Mouse (Mus musculus): ENCODE measurements around the gene Rhbdf2. TPM values are rescaled to one million over a fixed set of nuclear protein-coding genes. Genes with fewer than 3 reads are reported as not detected.
A peak's percentile ranks its signal among the peaks of the same experiment; 100 is the strongest.

The Rhbdf2 gene
- polyA plus RNA-seq, 1 experiment from 2014 or later = 0.87 TPM

DNA sequence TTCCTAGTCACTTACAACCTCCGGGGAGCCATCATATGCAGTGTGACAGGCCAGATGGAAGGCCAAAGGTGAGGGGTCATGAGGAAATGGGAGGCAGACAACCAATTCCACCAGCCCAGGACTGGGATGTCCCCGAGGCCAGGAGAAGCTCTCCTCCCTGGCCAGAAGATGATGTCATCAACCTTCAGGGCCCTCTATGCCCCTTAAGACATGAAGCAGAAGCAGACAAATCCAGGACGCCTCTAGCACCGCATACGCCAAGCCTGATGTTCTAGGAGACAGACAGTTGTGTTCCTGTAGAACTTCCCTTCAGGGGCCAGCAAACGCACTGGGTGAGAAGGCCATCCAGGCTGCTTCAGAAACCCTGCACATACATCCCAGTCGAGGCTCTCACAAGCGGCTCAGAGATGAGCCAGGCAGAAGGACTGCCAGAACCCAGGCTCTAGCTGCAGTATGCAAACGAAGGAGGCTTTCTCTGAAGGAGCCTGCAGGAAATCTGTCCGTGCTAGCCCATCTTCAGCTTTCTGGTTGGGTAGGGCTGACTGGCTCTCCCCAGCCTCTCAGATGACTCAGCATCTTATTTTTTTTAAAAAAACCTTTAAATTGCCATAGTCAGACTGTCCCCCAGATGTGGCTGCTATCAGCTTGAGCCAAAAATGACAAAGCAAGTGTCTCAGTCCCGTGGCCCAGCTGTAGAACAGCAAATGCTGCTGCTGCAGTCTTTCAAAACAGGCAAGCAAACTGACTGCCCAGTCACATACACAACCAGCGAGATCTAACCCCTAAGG, 53.9 kb downstream of the Rhbdf2 start:
- H3K27ac ChIP-seq = no peak overlapping the region
- H3K9ac ChIP-seq = no peak overlapping the region
- no peak for ATAC-seq
- H3K9me3 ChIP-seq (replicated peaks) = no peaks in the 10 kb centered on the region
- H3K4me1 ChIP-seq = peaks cover 70% of the 10 kb centered on the region
- no peaks in the 10 kb centered on the region for H3K27me3 ChIP-seq
- H3K4me2 ChIP-seq = no peak overlapping the region
- H3K4me3 ChIP-seq = no peak overlapping the region
- 67% methylated on average over 12 of the region's 12 CpGs for WGBS
- H3K36me3 ChIP-seq (ENCODE audit: poor library complexity, severe bottlenecking) = no peaks in the 10 kb centered on the region; the same call in 1 of the 2 replicates

GRCm38 (mm10) chr11:116571767-116572679, 54.8 kb downstream of the Rhbdf2 start:
- no peak overlapping the region for H3K4me2 ChIP-seq
- ATAC-seq = no peak
- H3K4me3 ChIP-seq = no peak overlapping the region
- peaks cover 73% of the 10 kb centered on the region for H3K4me1 ChIP-seq
- H3K9me3 ChIP-seq (replicated peaks) = no peaks in the 10 kb centered on the region
- H3K9ac ChIP-seq = no peak overlapping the region
- H3K27me3 ChIP-seq = no peaks in the 10 kb centered on the region
- H3K27ac ChIP-seq = no peak overlapping the region
- WGBS = 82% methylated on average over 19 of the region's 19 CpGs
- H3K36me3 ChIP-seq (ENCODE audit: poor library complexity, severe bottlenecking) = no peaks in the 10 kb centered on the region; the same call in 1 of the 2 replicates

GRCm38 (mm10) chr11:116570821-116571220, 56.0 kb downstream of the Rhbdf2 start:
- Histone ChIP-seq H3K4me1 (peaks cover 64% of the 10 kb centered on the region), H3K27me3 (no peaks in the 10 kb centered on the region), H3K9ac (no peak overlapping the region), H3K27ac (no peak overlapping the region), H3K4me3 (no peak overlapping the region), H3K9me3 (replicated peaks) (no peaks in the 10 kb centered on the region), H3K36me3 (ENCODE audit: poor library complexity, severe bottlenecking) (no peaks in the 10 kb centered on the region; the same call in 1 of the 2 replicates), H3K4me2 (no peak overlapping the region)
- no peak for ATAC-seq
- 87% methylated on average over 7 of the region's 7 CpGs for WGBS

DNA sequence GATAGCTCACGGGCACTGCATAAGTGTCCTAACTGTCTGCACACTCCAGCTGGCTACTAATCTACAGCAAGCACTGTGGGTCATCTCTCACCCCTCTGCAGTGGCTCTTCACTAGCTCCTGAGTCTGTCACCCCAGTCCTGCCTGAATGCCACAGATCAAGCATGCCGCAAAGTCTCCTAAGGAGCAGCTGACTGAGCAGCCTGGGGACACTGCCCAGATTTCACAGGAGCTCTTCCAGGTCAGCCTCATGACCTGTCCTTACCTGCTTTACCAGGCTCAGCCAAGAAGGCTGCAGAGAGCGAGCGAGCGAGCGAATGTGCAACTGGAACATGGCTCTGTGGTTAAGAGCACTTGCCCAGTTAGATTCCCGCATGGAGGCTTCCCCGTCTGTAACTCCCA, 59.3 kb downstream of the Rhbdf2 start:
- Histone ChIP-seq H3K4me2 (no peak overlapping the region), H3K27ac (no peak overlapping the region), H3K4me1 (peaks cover 34% of the 10 kb centered on the region), H3K4me3 (no peak overlapping the region), H3K9ac (no peak overlapping the region), H3K36me3 (ENCODE audit: poor library complexity, severe bottlenecking) (peaks cover 5% of the 10 kb centered on the region; the same call in 1 of the 2 replicates), H3K9me3 (replicated peaks) (no peaks in the 10 kb centered on the region), H3K27me3 (no peaks in the 10 kb centered on the region)
- ATAC-seq = no peak
- 89% methylated on average over 8 of the region's 8 CpGs for WGBS

- no peak for ATAC-seq
Observed at GRCm38 (mm10) chr11:116565283-116566041, 61.4 kb downstream of the Rhbdf2 start.

DNA sequence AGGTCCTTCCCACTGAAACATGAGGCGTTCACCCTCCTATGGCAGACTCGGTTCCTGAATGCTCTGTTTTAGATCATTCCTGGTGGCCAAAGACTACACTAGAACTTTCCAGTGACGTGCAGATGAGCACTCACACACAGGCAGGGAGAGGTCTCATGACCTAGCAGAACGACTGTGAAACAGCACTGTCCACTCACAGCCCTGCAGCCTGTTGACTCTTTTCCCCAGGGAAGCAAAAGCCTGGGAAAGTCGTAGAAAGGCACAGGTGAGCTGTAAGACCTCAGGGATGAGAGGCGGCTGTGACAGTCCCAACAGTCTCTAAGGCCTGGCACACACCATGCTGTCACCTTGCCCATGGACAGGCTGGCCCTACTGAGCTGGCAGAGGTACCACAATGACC, 70.5 kb downstream of the Rhbdf2 start:
- no peak for ATAC-seq
- Histone ChIP-seq H3K4me1 (peaks cover 20% of the 10 kb centered on the region), H3K27me3 (no peaks in the 10 kb centered on the region), H3K27ac (no peak overlapping the region), H3K9ac (no peak overlapping the region), H3K4me3 (no peak overlapping the region), H3K4me2 (no peak overlapping the region), H3K36me3 (ENCODE audit: poor library complexity, severe bottlenecking) (no peaks in the 10 kb centered on the region), H3K9me3 (replicated peaks) (no peaks in the 10 kb centered on the region)
- WGBS = 79% methylated on average over 6 of the region's 6 CpGs

More at GRCm38 (mm10) chr11:116565283-116566041, 61.4 kb downstream of the Rhbdf2 start:
- Histone ChIP-seq H3K4me1 (peaks cover 16% of the 10 kb centered on the region), H3K36me3 (ENCODE audit: poor library complexity, severe bottlenecking) (0 out of 2 replicates have a peak, but pooled peaks cover 8% of the 10 kb centered on the region), H3K27ac (no peak overlapping the region), H3K4me3 (no peak overlapping the region), H3K27me3 (no peaks in the 10 kb centered on the region), H3K9me3 (replicated peaks) (no peaks in the 10 kb centered on the region), H3K4me2 (no peak overlapping the region), H3K9ac (no peak overlapping the region)
- 91% methylated on average over 7 of the region's 7 CpGs for WGBS

DNA sequence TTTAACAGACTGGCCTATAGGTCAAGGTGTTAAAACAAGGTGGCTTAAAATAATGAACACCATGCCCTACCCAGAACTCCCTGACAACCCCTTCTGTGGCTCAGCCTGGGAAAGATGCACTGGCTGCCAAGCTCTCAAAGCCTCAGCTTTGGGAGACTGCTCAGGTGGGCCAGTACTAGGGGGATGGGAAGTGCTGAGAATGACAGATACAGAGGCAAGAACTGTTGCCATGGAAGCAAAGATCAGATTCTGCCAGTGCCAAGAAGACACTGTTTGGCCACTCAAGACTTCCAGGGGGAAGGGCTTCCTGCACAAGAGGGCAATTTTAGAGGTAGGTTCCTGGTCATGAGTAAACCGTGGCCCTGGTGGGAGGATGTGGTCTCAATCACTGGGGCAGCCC, 71.2 kb downstream of the Rhbdf2 start:
- Histone ChIP-seq H3K4me1 (peaks cover 20% of the 10 kb centered on the region), H3K27me3 (no peaks in the 10 kb centered on the region), H3K36me3 (ENCODE audit: poor library complexity, severe bottlenecking) (no peaks in the 10 kb centered on the region), H3K9ac (no peak overlapping the region), H3K9me3 (replicated peaks) (no peaks in the 10 kb centered on the region), H3K4me3 (no peak overlapping the region), H3K27ac (0 out of 2 replicates have a peak overlapping the region, but pooled peaks have one; percentile 20), H3K4me2 (no peak overlapping the region)
- ATAC-seq = no peak
- WGBS = 85% methylated on average over 1 of the region's 1 CpGs

- WGBS = 48% methylated on average over 12 of the region's 12 CpGs
- ATAC-seq = no peak
- H3K4me1 ChIP-seq = peaks cover 20% of the 10 kb centered on the region
- H3K9me3 ChIP-seq (replicated peaks) = no peaks in the 10 kb centered on the region
- H3K27ac ChIP-seq = no peak overlapping the region
- H3K36me3 ChIP-seq (ENCODE audit: poor library complexity, severe bottlenecking) = no peaks in the 10 kb centered on the region
- H3K27me3 ChIP-seq = no peaks in the 10 kb centered on the region
- H3K4me2 ChIP-seq = no peak overlapping the region
- H3K4me3 ChIP-seq = no peak overlapping the region
- no peak overlapping the region for H3K9ac ChIP-seq
Observed at GRCm38 (mm10) chr11:116554171-116554878, 72.5 kb downstream of the Rhbdf2 start.

DNA sequence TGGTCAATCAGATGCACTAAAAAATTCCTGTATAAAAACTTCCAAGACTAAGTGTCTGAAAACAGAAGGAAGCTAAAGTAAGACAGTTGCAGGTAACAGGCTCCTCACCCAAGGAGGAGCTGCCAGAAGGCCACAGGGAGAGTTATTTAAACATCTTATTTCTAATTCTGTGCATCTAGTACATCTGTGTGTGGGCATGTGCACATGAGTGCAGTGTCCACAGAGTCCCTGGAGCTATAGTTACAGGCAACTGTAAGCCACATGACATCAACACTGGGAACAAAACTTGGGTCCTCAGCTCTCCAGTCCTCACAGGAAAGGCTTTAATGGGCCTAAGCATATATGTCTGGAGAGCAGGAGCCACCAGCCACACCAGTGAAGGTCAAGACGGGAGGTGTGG, 74.6 kb downstream of the Rhbdf2 start:
- Histone ChIP-seq H3K9ac (no peak overlapping the region), H3K9me3 (replicated peaks) (no peaks in the 10 kb centered on the region), H3K4me1 (peaks cover 18% of the 10 kb centered on the region), H3K4me3 (no peak overlapping the region), H3K27me3 (no peaks in the 10 kb centered on the region), H3K4me2 (no peak overlapping the region), H3K27ac (no peak overlapping the region), H3K36me3 (ENCODE audit: poor library complexity, severe bottlenecking) (peaks cover 12% of the 10 kb centered on the region)
- ATAC-seq = no peak
- 91% methylated on average over 1 of the region's 1 CpGs for WGBS

GRCm38 (mm10) chr11:116550748-116551147, 76.1 kb downstream of the Rhbdf2 start:
- Histone ChIP-seq H3K9me3 (replicated peaks) (no peaks in the 10 kb centered on the region), H3K36me3 (ENCODE audit: poor library complexity, severe bottlenecking) (peaks cover 25% of the 10 kb centered on the region), H3K4me2 (no peak overlapping the region), H3K27me3 (no peaks in the 10 kb centered on the region), H3K9ac (no peak overlapping the region), H3K27ac (no peak overlapping the region), H3K4me3 (no peak overlapping the region), H3K4me1 (peaks cover 14% of the 10 kb centered on the region)
- ATAC-seq = no peak
- 80% methylated on average over 7 of the region's 7 CpGs for whole genome bisulfite sequencing

- Histone ChIP-seq H3K27me3 (no peaks in the 10 kb centered on the region), H3K27ac (no peak overlapping the region), H3K36me3 (ENCODE audit: poor library complexity, severe bottlenecking) (peaks cover 38% of the 10 kb centered on the region), H3K4me1 (peaks cover 4% of the 10 kb centered on the region; the same call in 1 of the 2 replicates), H3K9ac (no peak overlapping the region), H3K9me3 (replicated peaks) (no peaks in the 10 kb centered on the region), H3K4me3 (no peak overlapping the region), H3K4me2 (no peak overlapping the region)
- WGBS = 93% methylated on average over 11 of the region's 11 CpGs
- no peak for ATAC-seq
Observed at GRCm38 (mm10) chr11:116549273-116550038, 77.4 kb downstream of the Rhbdf2 start.

Measured in forebrain, embryonic 13.5 days (tissue).